Mouse (Mus musculus): ENCODE results near the gene Rph3al. TPM values are rescaled to one million over a fixed set of nuclear protein-coding genes. Genes with fewer than 3 reads are reported as not detected.

The Rph3al gene
- polyA plus RNA-seq (2012; rRNA removed) = 1.0 and 1.1 TPM in 2 replicates

GRCm38 (mm10) chr11:75938379-75938906 is at the start of gene Rph3al:
Rph3al (minus strand) TSS chr11:75938429.

GRCm38 (mm10) chr11:75796029-75796445 is 142.2 kb downstream of the Rph3al start, which contains the start of gene Doc2b:
Doc2b (minus strand) TSS chr11:75796049.

Other genes with a start within 250 kb of the Rph3al start
- gene Ywhae, start 205.6 kb downstream of the Rph3al start, polyA plus RNA-seq (2012; rRNA removed) = 167 and 177 TPM in 2 replicates
- 0.01 and 0.02 TPM in 2 replicates for gene Doc2b, start 142.4 kb downstream of the Rph3al start, polyA plus RNA-seq (2012; rRNA removed)
- gene 1700016K19Rik, start 61.5 kb upstream of the Rph3al start, polyA plus RNA-seq (2012; rRNA removed) = 0.03 TPM in 1 of 2 replicates, not detected in the other
- 4.6 and 5.9 TPM in 2 replicates for gene Rflnb, start 89.4 kb upstream of the Rph3al start, polyA plus RNA-seq (2012; rRNA removed)
- gene Vps53, start 241.2 kb upstream of the Rph3al start, polyA plus RNA-seq (2012; rRNA removed) = 11.3 and 12.2 TPM in 2 replicates
- gene Fam57a, start 241.2 kb upstream of the Rph3al start, polyA plus RNA-seq (2012; rRNA removed) = 3.9 and 4.3 TPM in 2 replicates